Mouse (Mus musculus): ENCODE data around the gene Tmem256.

DNA sequence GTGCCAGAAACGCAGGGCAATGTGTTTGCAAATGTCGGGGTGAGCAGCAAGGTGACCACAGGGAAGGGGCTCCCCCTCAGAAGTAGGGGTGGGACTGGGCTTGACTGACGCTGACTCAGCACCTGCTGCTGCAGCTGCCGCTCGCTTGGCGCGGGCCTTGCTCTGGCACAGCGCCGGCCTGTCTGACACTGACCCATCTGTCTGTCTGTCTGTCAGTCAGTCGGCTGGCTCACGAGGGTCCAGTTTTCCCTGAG, 38.2 kb upstream of the Tmem256 start:
- TF ChIP-seq CTCF (IDR thresholded peaks at IDR 0.05; ENCODE audit: low read depth) = no peak
- no peak for TF ChIP-seq EP300 (IDR thresholded peaks at IDR 0.05; ENCODE audit: low read depth)

All from heart, postnatal 0 days (tissue).